Mouse (Mus musculus): ENCODE results near the gene Tex10. TPM values are rescaled to one million over a fixed set of nuclear protein-coding genes. Genes with fewer than 3 reads are reported as not detected.

Tex10 gene
- 3.4 and 4.2 TPM in 2 replicates for polyA plus RNA-seq (2012; rRNA removed)

GRCm38 (mm10) chr4:48472792-48473650, at the start of gene Tex10:
Gene Tex10 (minus strand): TSS chr4:48473459.

Other genes with a start within 250 kb of the Tex10 start
- 10.9 and 14.8 TPM in 2 replicates for gene Erp44, start 193.9 kb downstream of the Tex10 start, polyA plus RNA-seq (2012; rRNA removed)
- 1.6 and 1.7 TPM in 2 replicates for gene Invs, start 193.7 kb downstream of the Tex10 start, polyA plus RNA-seq (2012; rRNA removed)
- gene Msantd3, start 66.5 kb upstream of the Tex10 start, polyA plus RNA-seq (2012; rRNA removed), result 1.7 and 2.0 TPM in 2 replicates
- 10.0 and 11.9 TPM in 2 replicates for gene Tmeff1, start 111.7 kb upstream of the Tex10 start, polyA plus RNA-seq (2012; rRNA removed)
- not detected in 2 replicates for gene Cavin4, start 190.1 kb upstream of the Tex10 start, polyA plus RNA-seq (2012; rRNA removed)